Mouse (Mus musculus): Measurements from ENCODE around the gene Kif23. TPM values are rescaled to one million over a fixed set of nuclear protein-coding genes. Genes with fewer than 3 reads are reported as not detected.

Gene Kif23
- total RNA-seq (2014; rRNA removed) (3.1 and 4.4 TPM in 2 replicates), polyA plus RNA-seq (2015; fragmentation: Nextera tagmentation; extraction: Ambion mirVana) (4.5 and 5.8 TPM in 2 replicates)

DNA sequence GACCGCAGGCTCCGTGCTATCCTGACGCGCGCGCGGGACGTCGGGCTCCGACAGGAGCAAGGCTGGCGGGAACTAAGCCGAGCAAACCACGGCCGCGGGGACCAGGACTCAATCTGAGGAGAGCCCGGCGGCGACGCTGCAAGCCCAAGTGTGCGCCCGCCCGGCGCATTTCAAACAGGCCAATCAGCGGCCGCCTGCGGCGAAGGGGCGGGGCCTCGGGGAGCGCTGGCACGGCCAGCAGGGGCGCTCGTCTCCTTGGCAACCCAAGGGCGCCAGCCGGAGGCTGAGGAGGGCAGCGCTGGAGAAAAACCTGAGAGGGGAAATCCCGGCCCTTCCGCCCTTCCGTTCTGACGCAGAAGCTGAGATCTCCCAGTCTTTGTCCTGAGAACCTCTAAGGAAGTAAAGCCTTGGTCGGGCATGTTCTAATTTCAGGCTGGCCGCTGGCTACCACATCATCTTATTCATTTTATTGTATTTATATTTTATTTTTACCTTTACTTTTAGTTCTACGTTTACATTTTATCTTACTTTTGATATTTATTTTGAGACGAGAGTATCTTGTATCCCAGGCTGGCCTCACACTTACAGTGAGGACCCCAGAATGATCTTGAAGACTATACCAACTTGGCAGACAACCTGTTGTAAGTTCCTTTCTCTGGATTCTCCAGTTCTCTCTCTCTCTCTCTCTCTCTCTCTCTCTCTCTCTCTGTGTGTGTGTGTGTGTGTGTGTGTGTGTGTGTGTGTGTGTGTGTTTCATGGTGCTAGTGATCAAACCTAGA, at the start of gene Kif23:
Gene Kif23, minus strand, starts transcription at position 152 of the 779 bp plus-strand sequence.
- no peaks in the 10 kb centered on the region for H3K4me1 ChIP-seq (ENCODE audit: insufficient read depth, low read length)
- under 1% methylated on average over 44 of the region's 44 CpGs for WGBS
- no peaks in the 10 kb centered on the region for H3K36me3 ChIP-seq (ENCODE audit: insufficient read depth, low read length)
- TF ChIP-seq CTCF (IDR thresholded peaks at IDR 0.05), result peak; percentile 88
- H3K9ac ChIP-seq (replicated peaks; ENCODE audit: low read length, poor library complexity, severe bottlenecking), result peak within 1 kb of the TSS; percentile 54; the same call in 1 of the 2 replicates
- no peaks in the 10 kb centered on the region for H3K9me3 ChIP-seq (ENCODE audit: low read length)
- peak within 1 kb of the TSS; percentile 100 for H3K4me2 ChIP-seq (ENCODE audit: low read depth, low read length, poor library complexity, severe bottlenecking)
- ATAC-seq (ENCODE audit: low FRiP score) (peak; percentile 94), DNase-seq (ENCODE audit: low spot score) (peak; percentile 97)
- H3K27me3 ChIP-seq (ENCODE audit: insufficient read depth, low read length), result no peaks in the 10 kb centered on the region
- H3K4me3 ChIP-seq (ENCODE audit: low read depth, low read length), result peak within 1 kb of the TSS; percentile 62
- H3K27ac ChIP-seq (ENCODE audit: low read depth, low read length), result no peak within 1 kb of the TSS

DNA sequence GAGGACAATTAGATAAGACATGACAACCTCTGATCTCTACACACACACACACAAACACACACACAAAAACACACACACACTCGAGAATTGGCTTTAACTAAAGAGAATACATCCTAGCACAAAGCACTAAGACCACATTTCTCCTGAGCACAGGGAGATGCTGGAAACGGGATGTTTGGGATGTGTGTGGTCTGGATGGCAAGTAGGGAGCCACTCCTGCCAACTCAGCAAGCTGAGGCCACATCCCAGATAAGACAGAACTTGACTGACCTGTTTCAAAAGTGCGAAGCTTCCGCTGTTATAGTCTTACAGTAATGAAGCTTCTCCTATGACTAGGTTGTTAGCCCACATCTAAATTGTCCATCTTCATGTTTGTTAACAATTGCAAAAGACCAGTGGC, 44.6 kb upstream of the Kif23 start:
- Histone ChIP-seq H3K4me2 (ENCODE audit: low read depth, low read length, poor library complexity, severe bottlenecking) (no peak overlapping the region), H3K9ac (replicated peaks; ENCODE audit: low read length, poor library complexity, severe bottlenecking) (no peak overlapping the region), H3K4me1 (ENCODE audit: insufficient read depth, low read length) (no peaks in the 10 kb centered on the region), H3K27ac (ENCODE audit: low read depth, low read length) (no peak overlapping the region), H3K4me3 (ENCODE audit: low read depth, low read length) (no peak overlapping the region), H3K36me3 (ENCODE audit: insufficient read depth, low read length) (no peaks in the 10 kb centered on the region), H3K9me3 (ENCODE audit: low read length) (no peaks in the 10 kb centered on the region), H3K27me3 (ENCODE audit: insufficient read depth, low read length) (no peaks in the 10 kb centered on the region)
- ATAC-seq (ENCODE audit: low FRiP score) (no peak), DNase-seq (ENCODE audit: low spot score) (no peak)
- WGBS, result 71% methylated on average over 4 of the region's 4 CpGs
- TF ChIP-seq CTCF (IDR thresholded peaks at IDR 0.05), result no peak

DNA sequence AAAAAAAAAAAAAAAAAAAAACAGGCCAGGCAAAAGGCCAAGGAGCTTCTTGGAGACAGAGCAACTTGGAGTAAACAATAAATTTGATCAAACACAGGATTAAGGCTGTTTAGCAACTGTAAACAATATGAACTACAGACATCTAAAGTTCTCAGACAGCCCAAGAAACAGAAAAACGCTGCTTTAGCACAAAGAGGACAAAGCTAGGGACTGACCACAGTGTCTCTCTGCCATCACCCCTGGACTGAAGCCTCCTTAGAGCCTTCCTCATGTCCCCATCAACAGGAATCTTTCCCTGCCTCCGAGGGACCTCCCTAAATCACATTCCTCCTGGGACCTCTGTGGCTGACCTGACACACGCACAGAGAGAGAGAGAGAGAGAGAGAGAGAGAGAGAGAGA, 44.2 kb upstream of the Kif23 start:
- Histone ChIP-seq H3K4me1 (ENCODE audit: insufficient read depth, low read length) (no peaks in the 10 kb centered on the region), H3K9me3 (ENCODE audit: low read length) (no peaks in the 10 kb centered on the region), H3K9ac (replicated peaks; ENCODE audit: low read length, poor library complexity, severe bottlenecking) (no peak overlapping the region), H3K27me3 (ENCODE audit: insufficient read depth, low read length) (no peaks in the 10 kb centered on the region), H3K36me3 (ENCODE audit: insufficient read depth, low read length) (no peaks in the 10 kb centered on the region), H3K4me3 (ENCODE audit: low read depth, low read length) (no peak overlapping the region), H3K4me2 (ENCODE audit: low read depth, low read length, poor library complexity, severe bottlenecking) (no peak overlapping the region), H3K27ac (ENCODE audit: low read depth, low read length) (no peak overlapping the region)
- 43% methylated on average over 3 of the region's 3 CpGs for WGBS
- ATAC-seq (ENCODE audit: low FRiP score) (no peak), DNase-seq (ENCODE audit: low spot score) (no peak)
- TF ChIP-seq CTCF (IDR thresholded peaks at IDR 0.05), result no peak

DNA sequence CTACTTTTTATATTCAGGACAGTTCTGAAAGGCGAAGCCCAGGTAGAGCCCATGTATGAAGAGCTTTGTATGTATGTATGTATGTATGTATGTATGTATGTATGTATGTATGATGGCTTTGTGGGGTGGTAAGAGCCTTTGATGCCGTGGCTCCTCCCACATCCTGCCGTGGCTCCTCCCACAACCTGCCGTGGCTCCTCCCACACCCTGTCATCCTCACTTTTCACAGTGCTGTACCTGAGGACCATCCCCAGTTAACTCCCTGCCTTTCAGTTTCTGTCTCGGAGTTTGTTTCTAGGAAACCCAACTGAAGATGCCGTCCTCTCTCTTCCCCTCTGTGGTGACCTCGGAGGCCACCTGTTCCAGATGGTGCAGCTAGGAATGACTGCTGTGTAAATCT, 39.5 kb upstream of the Kif23 start:
- WGBS, result 94% methylated on average over 7 of the region's 7 CpGs
- Histone ChIP-seq H3K27ac (ENCODE audit: low read depth, low read length) (no peak overlapping the region), H3K4me2 (ENCODE audit: low read depth, low read length, poor library complexity, severe bottlenecking) (no peak overlapping the region), H3K9me3 (ENCODE audit: low read length) (no peaks in the 10 kb centered on the region), H3K9ac (replicated peaks; ENCODE audit: low read length, poor library complexity, severe bottlenecking) (no peak overlapping the region), H3K4me3 (ENCODE audit: low read depth, low read length) (no peak overlapping the region), H3K4me1 (ENCODE audit: insufficient read depth, low read length) (no peaks in the 10 kb centered on the region), H3K36me3 (ENCODE audit: insufficient read depth, low read length) (no peaks in the 10 kb centered on the region), H3K27me3 (ENCODE audit: insufficient read depth, low read length) (no peaks in the 10 kb centered on the region)
- ATAC-seq (ENCODE audit: low FRiP score) (no peak), DNase-seq (ENCODE audit: low spot score) (no peak)
- no peak for TF ChIP-seq CTCF (IDR thresholded peaks at IDR 0.05)

DNA sequence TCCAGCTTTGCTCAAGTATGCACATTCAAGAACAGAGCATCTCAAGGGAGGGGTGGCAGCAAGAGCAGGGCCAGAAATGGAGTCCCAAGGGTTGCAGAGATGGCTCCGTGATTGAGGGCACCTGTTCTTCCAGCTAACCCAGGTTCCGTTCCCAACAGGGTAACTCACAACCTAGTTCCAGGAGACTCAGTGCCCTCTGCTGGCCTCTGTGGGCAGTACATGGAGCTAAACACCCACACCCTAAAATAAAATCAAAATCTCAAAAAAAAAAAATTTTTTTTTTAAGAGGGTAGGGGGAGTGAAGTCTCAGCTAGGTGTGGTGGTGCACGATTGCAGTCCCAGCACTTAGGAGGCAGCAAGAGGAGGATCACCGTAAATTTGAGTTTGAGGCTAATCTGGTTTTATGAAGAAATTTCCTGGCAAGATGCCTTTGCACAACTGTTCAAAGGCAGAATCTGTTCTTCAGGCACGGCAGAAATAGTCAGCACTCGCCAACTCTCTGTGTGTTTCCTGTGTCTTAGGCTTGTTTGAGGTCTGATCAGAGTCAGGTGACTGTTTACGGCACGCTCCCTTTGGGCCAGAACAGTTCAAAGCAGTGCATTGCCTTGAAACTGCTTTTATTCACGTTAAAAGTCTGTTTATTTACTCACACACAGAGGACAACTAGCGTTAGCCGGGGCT, 38.7 kb upstream of the Kif23 start:
- DNase-seq (ENCODE audit: low spot score), result peak; percentile 46
- Histone ChIP-seq H3K4me1 (ENCODE audit: insufficient read depth, low read length) (no peaks in the 10 kb centered on the region), H3K27ac (ENCODE audit: low read depth, low read length) (no peak overlapping the region), H3K9ac (replicated peaks; ENCODE audit: low read length, poor library complexity, severe bottlenecking) (no peak overlapping the region), H3K9me3 (ENCODE audit: low read length) (no peaks in the 10 kb centered on the region), H3K4me3 (ENCODE audit: low read depth, low read length) (no peak overlapping the region), H3K27me3 (ENCODE audit: insufficient read depth, low read length) (no peaks in the 10 kb centered on the region), H3K4me2 (ENCODE audit: low read depth, low read length, poor library complexity, severe bottlenecking) (no peak overlapping the region), H3K36me3 (ENCODE audit: insufficient read depth, low read length) (no peaks in the 10 kb centered on the region)
- ATAC-seq (ENCODE audit: low FRiP score), result no peak
- peak; percentile 73 for TF ChIP-seq CTCF (IDR thresholded peaks at IDR 0.05)
- 54% methylated on average over 11 of the region's 11 CpGs for WGBS

All from midbrain, postnatal 0 days (tissue).